Mouse (Mus musculus) hindbrain, embryonic 15.5 days (tissue): ENCODE data around the gene Acsm1. TPM values are rescaled to one million over a fixed set of nuclear protein-coding genes. Genes with fewer than 3 reads are reported as not detected.

Experiments used
- ATAC-seq: fragments of 200-750 bp; cut with Nextera tagmentation; 2 replicates; pipeline ENCODE4 v1.8.0; 2017; ENCODE audit warnings: low read depth, moderate number of reproducible peaks, moderate TSS enrichment; ENCODE audit not compliant: low FRiP score
- H3K27ac ChIP-seq: fragments of 300-500 bp; sonication (generic); replicated peaks from 2 replicates; pipeline ENCODE4 v1.5.1; 2015; ENCODE audit warnings: mild to moderate bottlenecking, inconsistent platforms
- H3K27me3 ChIP-seq: fragments of 300-500 bp; sonication (generic); 2 replicates; pipeline ENCODE4 v1.6.1; 2015; ENCODE audit warnings: control low read depth, inconsistent platforms
- H3K36me3 ChIP-seq: fragments of 300-500 bp; sonication (generic); 2 replicates; pipeline ENCODE4 v1.6.1; 2015; ENCODE audit warnings: control low read depth, inconsistent platforms
- H3K4me1 ChIP-seq: fragments of 300-500 bp; sonication (generic); replicated peaks from 2 replicates; pipeline ENCODE4 v1.6.1; 2015; ENCODE audit warnings: control low read depth, inconsistent platforms
- H3K4me2 ChIP-seq: fragments of 300-500 bp; sonication (generic); 2 replicates; pipeline ENCODE4 v1.6.1; 2015; ENCODE audit warnings: moderate library complexity, mild to moderate bottlenecking, inconsistent platforms
- H3K4me3 ChIP-seq: fragments of 300-500 bp; sonication (generic); 2 replicates; pipeline ENCODE4 v1.5.1; 2015; ENCODE audit warnings: mild to moderate bottlenecking, inconsistent platforms
- H3K9ac ChIP-seq: fragments of 300-500 bp; sonication (generic); 2 replicates; pipeline ENCODE4 v1.6.1; 2015; ENCODE audit warnings: inconsistent platforms
- H3K9me3 ChIP-seq: fragments of 300-500 bp; sonication (generic); 2 replicates; pipeline ENCODE4 v1.6.1; 2016; ENCODE audit warnings: control low read depth, inconsistent platforms
- WGBS: fragments of 180-500 bp; shearing (Covaris S2); methylation state at CpG from one replicate; pipeline ENCODE4 v1.1.7; 2015; 5-methylcytosine and 5-hydroxymethylcytosine counted together
- polyA plus RNA-seq: library from polyadenylated mRNA; unstranded; fragments of >200 nt; fragmentation: Nextera tagmentation; extraction: Ambion mirVana; gene quantifications from 2 replicates; pipeline ENCODE4 v1.2.1, GENCODE M21; 2015

Gene Acsm1
- polyA plus RNA-seq, 1 experiment from 2014 or later: not detected

- Histone ChIP-seq H3K4me2 (no peak overlapping the region), H3K4me1 (no peaks in the 10 kb centered on the region), H3K36me3 (no peaks in the 10 kb centered on the region), H3K27ac (no peak overlapping the region), H3K9me3 (no peaks in the 10 kb centered on the region), H3K27me3 (no peaks in the 10 kb centered on the region), H3K9ac (no peak overlapping the region), H3K4me3 (no peak overlapping the region)
- ATAC-seq: no peak
- WGBS: 82% methylated on average over 9 of the region's 9 CpGs
These were observed 731 bp upstream of the Acsm1 start for GRCm38 (mm10) chr7:119605926-119606663.

DNA sequence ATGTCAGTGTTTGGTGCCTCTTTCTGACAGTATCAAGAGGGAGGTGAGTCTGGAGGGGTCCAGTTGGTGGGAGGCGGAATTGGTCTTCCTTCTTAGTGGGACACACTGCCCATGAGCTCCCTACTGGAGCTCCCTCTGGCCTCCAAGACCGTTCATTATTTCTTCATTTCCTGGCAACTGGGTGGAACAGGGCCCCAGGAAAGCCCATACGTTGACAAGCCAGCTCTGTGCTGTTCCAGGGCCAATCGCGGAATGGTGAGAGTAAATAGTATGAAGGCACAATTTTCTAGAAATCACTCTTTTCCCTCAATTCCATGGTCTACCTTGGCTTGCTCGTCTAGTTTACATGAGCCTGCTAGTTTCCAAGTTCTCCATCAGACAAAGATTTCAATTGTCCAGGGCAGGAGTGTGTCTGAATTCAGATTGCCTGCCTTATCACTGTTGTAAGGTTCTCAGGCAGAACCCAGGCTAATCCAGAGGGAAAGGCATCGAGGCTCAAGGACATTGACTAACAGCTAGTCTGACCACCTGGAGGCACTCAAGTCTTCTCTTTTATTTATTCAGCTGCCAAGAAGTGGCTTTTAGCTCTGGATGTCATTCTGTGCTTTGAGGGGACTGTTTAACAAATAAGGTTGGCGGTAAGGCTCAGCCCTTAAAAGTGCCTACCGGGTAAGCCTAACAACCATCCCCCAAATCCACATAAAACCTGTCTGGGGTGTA is 1.1 kb downstream of the Acsm1 start:
- Histone ChIP-seq H3K36me3 (no peaks in the 10 kb centered on the region), H3K9ac (no peak overlapping the region), H3K4me2 (no peak overlapping the region), H3K4me3 (no peak overlapping the region), H3K4me1 (no peaks in the 10 kb centered on the region), H3K27me3 (no peaks in the 10 kb centered on the region), H3K9me3 (no peaks in the 10 kb centered on the region), H3K27ac (no peak overlapping the region)
- ATAC-seq: no peak
- WGBS: 87% methylated on average over 9 of the region's 9 CpGs

DNA sequence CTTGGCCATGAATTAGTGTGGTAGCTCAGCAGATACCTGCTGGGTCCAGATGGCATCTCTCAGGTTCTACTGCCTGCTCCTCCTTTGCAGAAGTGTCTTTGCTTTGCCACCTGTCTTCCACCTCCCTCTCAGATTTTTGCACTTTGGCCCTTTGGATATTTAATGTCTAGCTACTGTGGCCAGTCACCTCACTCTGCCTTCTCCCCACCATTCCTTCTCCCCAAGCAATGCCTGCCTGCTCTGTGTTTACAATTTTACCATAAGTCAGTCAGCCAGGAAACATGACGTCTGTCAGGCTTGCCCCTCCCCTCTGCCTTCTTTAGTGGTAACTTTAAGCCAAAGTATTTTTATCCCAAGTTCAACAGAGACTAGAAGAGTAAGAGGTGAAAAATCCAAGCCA is 9.7 kb downstream of the Acsm1 start:
- 75% methylated on average over 1 of the region's 1 CpGs for WGBS
- H3K4me1 ChIP-seq: no peaks in the 10 kb centered on the region
- H3K4me2 ChIP-seq: no peak overlapping the region
- H3K36me3 ChIP-seq: no peaks in the 10 kb centered on the region
- ATAC-seq: no peak
- no peaks in the 10 kb centered on the region for H3K9me3 ChIP-seq
- no peak overlapping the region for H3K27ac ChIP-seq
- no peaks in the 10 kb centered on the region for H3K27me3 ChIP-seq
- H3K4me3 ChIP-seq: no peak overlapping the region
- no peak overlapping the region for H3K9ac ChIP-seq

DNA sequence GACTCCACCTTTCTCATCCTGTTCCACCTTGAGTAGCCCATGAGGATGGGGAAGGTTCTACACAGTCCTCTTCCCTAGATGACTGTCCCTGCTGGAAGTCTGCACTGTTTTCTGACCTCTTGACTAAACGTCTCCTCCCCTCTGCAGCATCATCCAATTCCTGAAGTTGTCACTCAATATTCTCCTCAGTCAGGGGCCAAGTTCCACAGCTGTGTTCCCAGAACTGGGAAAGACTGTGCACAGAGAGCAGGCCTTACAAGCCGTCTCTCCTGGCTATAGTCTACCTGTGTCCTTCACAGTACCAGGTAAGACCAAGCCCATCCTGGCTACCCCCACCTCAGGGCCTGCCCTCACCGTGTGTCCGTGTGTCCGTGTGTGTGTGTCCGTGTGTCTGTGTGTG is 10.8 kb downstream of the Acsm1 start:
- H3K36me3 ChIP-seq: no peaks in the 10 kb centered on the region
- H3K4me1 ChIP-seq: no peaks in the 10 kb centered on the region
- no peak overlapping the region for H3K27ac ChIP-seq
- H3K4me2 ChIP-seq: no peak overlapping the region
- ATAC-seq: no peak
- H3K9me3 ChIP-seq: no peaks in the 10 kb centered on the region
- WGBS: 87% methylated on average over 6 of the region's 6 CpGs
- no peak overlapping the region for H3K9ac ChIP-seq
- no peak overlapping the region for H3K4me3 ChIP-seq
- no peaks in the 10 kb centered on the region for H3K27me3 ChIP-seq

DNA sequence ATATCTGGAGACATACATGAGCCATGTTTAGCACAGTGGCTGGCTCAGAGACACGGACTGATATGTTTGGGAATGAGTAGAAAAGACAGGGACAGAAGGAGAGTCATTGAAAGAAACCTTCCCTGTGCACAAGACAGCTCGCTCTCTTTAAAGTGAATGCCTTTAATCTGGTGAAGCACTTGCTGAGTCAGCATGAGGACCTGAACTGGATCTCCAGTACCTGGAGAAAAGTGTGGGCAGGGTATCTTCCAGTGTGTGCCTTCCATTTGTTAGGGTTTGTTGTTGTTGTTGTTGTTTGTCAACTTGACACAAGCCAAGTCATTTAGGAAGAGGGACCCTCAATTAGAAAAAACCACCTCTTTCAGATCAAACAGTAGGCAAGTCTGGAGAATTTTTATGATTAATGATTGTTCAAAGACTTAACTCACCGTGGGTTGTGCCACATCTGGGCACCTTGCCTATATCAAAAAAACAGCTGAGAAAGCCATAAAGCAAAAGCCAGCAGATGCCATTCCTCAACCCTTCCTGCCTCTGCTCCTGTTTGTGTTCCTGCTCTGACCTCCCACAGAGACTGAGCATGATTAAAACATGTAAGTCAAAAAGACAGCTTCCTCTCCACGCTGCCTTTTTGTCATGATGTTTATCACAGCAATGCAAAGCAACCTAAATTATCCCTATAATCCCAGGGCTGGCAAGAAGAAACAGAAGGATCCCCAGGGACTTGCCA is 11.5 kb downstream of the Acsm1 start:
- Histone ChIP-seq H3K9ac (no peak overlapping the region), H3K36me3 (no peaks in the 10 kb centered on the region), H3K27me3 (no peaks in the 10 kb centered on the region), H3K4me3 (no peak overlapping the region), H3K27ac (no peak overlapping the region), H3K4me1 (no peaks in the 10 kb centered on the region), H3K9me3 (no peaks in the 10 kb centered on the region), H3K4me2 (no peak overlapping the region)
- ATAC-seq: no peak
- WGBS: 62% methylated on average over 4 of the region's 4 CpGs

- Histone ChIP-seq H3K4me1 (no peaks in the 10 kb centered on the region), H3K27me3 (no peaks in the 10 kb centered on the region), H3K4me3 (no peak overlapping the region), H3K27ac (no peak overlapping the region), H3K36me3 (no peaks in the 10 kb centered on the region), H3K9ac (no peak overlapping the region), H3K9me3 (no peaks in the 10 kb centered on the region), H3K4me2 (no peak overlapping the region)
- no peak for ATAC-seq
These were observed 13.3 kb downstream of the Acsm1 start for GRCm38 (mm10) chr7:119620157-119620556.

DNA sequence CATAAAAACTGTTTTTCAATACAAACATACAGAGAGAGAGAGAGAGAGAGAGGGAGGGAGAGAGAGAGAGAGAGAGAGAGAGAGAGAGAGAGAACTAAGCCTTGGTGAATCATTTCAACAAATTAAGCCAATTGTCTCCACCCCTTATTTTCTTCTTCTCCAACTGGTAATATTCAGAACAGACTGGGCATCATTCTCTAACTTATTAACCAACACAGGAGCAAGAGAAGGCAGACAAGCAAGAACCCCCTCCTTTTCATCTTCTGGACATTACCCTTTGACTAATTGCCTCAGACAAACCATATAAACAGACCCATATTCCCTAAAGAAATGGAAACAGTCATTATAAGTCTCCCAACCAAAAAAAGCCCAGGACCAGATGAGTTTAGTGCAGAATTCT is 31.9 kb downstream of the Acsm1 start:
- ATAC-seq: no peak
- no peaks in the 10 kb centered on the region for H3K27me3 ChIP-seq
- no peaks in the 10 kb centered on the region for H3K36me3 ChIP-seq
- no peak overlapping the region for H3K27ac ChIP-seq
- no peak overlapping the region for H3K9ac ChIP-seq
- no peak overlapping the region for H3K4me3 ChIP-seq
- H3K9me3 ChIP-seq: no peaks in the 10 kb centered on the region
- no peaks in the 10 kb centered on the region for H3K4me1 ChIP-seq
- no peak overlapping the region for H3K4me2 ChIP-seq

- no peak overlapping the region for H3K27ac ChIP-seq
- H3K9me3 ChIP-seq: no peaks in the 10 kb centered on the region
- no peak overlapping the region for H3K4me2 ChIP-seq
- 87% methylated on average over 5 of the region's 5 CpGs for WGBS
- no peaks in the 10 kb centered on the region for H3K36me3 ChIP-seq
- H3K4me3 ChIP-seq: no peak overlapping the region
- ATAC-seq: no peak
- H3K9ac ChIP-seq: no peak overlapping the region
- no peaks in the 10 kb centered on the region for H3K27me3 ChIP-seq
- no peaks in the 10 kb centered on the region for H3K4me1 ChIP-seq
These were observed 35.5 kb downstream of the Acsm1 start for GRCm38 (mm10) chr7:119642307-119642706.

- Histone ChIP-seq H3K4me2 (no peak overlapping the region), H3K4me3 (no peak overlapping the region), H3K4me1 (no peaks in the 10 kb centered on the region), H3K9me3 (no peaks in the 10 kb centered on the region), H3K27ac (no peak overlapping the region), H3K36me3 (no peaks in the 10 kb centered on the region), H3K27me3 (no peaks in the 10 kb centered on the region), H3K9ac (no peak overlapping the region)
- WGBS: 90% methylated on average over 3 of the region's 3 CpGs
- no peak for ATAC-seq
These were observed 61.1 kb downstream of the Acsm1 start for GRCm38 (mm10) chr7:119667893-119668292.

DNA sequence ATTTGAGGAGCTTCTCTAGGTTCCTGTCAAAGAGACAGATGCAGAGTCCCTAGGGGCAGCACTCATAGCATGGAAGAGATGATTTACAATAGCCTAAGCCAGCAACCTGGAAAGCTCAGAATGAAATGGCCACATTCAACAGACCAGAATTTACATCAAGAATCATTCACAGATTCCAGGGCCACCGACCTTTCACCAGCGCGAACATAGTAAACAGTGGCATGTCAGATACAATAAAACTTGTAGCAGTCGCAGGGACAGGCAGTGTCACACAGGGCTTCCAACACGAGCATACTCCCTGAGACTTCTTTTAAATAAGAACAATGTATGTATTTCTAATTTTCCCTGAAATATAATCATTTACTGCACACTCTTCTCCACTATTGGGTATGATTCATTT is 63.6 kb downstream of the Acsm1 start:
- Histone ChIP-seq H3K4me1 (no peaks in the 10 kb centered on the region), H3K27ac (no peak overlapping the region), H3K4me2 (no peak overlapping the region), H3K9me3 (no peaks in the 10 kb centered on the region), H3K36me3 (no peaks in the 10 kb centered on the region), H3K9ac (no peak overlapping the region), H3K27me3 (no peaks in the 10 kb centered on the region), H3K4me3 (no peak overlapping the region)
- WGBS: 80% methylated on average over 5 of the region's 5 CpGs
- ATAC-seq: no peak

DNA sequence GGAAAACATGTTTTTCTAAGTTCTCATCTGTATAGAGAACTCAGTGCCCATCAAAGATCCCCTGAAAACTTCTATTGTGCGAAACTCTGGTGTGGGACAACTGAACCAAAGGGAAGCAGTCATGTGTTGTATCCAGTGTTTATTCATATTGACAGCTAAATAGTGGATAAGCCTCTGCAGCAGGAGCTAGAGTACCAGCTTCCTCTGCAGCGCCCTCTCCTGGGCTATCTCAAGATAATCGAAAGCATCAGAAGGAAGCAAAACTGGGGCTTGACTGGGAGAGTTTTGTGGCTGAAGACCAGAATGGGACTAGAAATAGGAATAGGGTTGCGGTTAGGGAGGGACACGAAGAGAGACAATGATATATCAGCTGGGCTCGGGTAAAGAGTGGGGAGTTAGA is 64.1 kb downstream of the Acsm1 start:
- no peak overlapping the region for H3K4me2 ChIP-seq
- no peaks in the 10 kb centered on the region for H3K27me3 ChIP-seq
- no peak overlapping the region for H3K4me3 ChIP-seq
- no peak for ATAC-seq
- no peaks in the 10 kb centered on the region for H3K4me1 ChIP-seq
- no peaks in the 10 kb centered on the region for H3K36me3 ChIP-seq
- H3K9me3 ChIP-seq: no peaks in the 10 kb centered on the region
- 43% methylated on average over 6 of the region's 6 CpGs for WGBS
- H3K9ac ChIP-seq: no peak overlapping the region
- H3K27ac ChIP-seq: no peak overlapping the region

GRCm38 (mm10) chr7:119673465-119673864 is 66.6 kb downstream of the Acsm1 start:
- 20% methylated on average over 6 of the region's 6 CpGs for WGBS
- Histone ChIP-seq H3K27me3 (no peaks in the 10 kb centered on the region), H3K4me3 (no peak overlapping the region), H3K4me2 (no peak overlapping the region), H3K27ac (no peak overlapping the region), H3K4me1 (no peaks in the 10 kb centered on the region), H3K9me3 (no peaks in the 10 kb centered on the region), H3K36me3 (no peaks in the 10 kb centered on the region), H3K9ac (no peak overlapping the region)
- ATAC-seq: 0 out of 2 replicates have a peak, but pooled peaks have one; percentile 45
